Mouse (Mus musculus) erythroblast, embryonic 14.5 days (primary cell): ENCODE data around the gene Kcmf1.

Experiments used
- GATA1 ChIP-seq: IDR thresholded peaks from 2 replicates; pipeline ENCODE4 v1.6.1; 2012; ENCODE audit warnings: low read length, inconsistent platforms, mixed read lengths
- TAL1 ChIP-seq: IDR thresholded peaks from 3 replicates; pipeline ENCODE4 v1.6.1; 2012; ENCODE audit warnings: low read length, inconsistent platforms, mixed read lengths

DNA sequence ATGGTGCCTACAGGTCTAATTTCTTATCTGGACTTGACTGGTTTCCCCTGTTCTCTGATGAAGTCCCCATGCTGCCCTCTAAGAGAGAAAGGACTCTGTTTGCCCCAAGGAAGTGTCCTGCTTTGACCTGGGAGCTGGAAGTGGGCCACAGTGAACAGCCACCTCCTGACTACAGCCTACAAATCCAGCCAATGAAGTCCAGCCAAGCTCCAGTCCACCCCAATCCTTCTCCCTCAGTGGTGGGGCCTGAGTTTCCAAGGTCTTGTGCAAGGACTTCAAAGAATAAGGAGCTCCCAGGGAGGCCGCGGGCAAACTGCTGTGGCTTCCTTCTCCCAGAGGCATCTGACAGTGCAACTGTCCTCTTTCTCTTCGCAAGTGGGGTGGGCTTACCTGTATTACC is 26.4 kb downstream of the Kcmf1 start:
- TF ChIP-seq TAL1 (no peak), GATA1 (no peak)
